Mouse (Mus musculus) heart, embryonic 16.5 days (tissue): Measurements from ENCODE around the gene Filip1. TPM values are rescaled to one million over a fixed set of nuclear protein-coding genes. Genes with fewer than 3 reads are reported as not detected.

Experiments used
- ATAC-seq: fragments of 200-750 bp; cut with Nextera tagmentation; replicated peaks from 2 replicates; pipeline ENCODE4 v1.8.0; 2017; ENCODE audit warnings: moderate number of reproducible peaks; ENCODE audit not compliant: insufficient read depth, low FRiP score; ENCODE audit errors: extremely low read depth
- H3K27ac ChIP-seq: fragments of 300-500 bp; sonication (generic); 2 replicates; pipeline ENCODE4 v1.5.1; 2014; ENCODE audit warnings: mild to moderate bottlenecking, low read length, control low read depth, moderate library complexity
- H3K27me3 ChIP-seq: fragments of 300-500 bp; sonication (generic); 2 replicates; pipeline ENCODE4 v1.6.1; 2014; ENCODE audit warnings: low read length, mixed read lengths; ENCODE audit not compliant: control insufficient read depth, insufficient read depth
- H3K36me3 ChIP-seq: fragments of 300-500 bp; sonication (generic); 2 replicates; pipeline ENCODE4 v1.6.1; 2014; ENCODE audit not compliant: control insufficient read depth, insufficient read depth
- H3K4me1 ChIP-seq: fragments of 300-500 bp; sonication (generic); 2 replicates; pipeline ENCODE4 v1.6.1; 2014; ENCODE audit warnings: low read length, mixed read lengths; ENCODE audit not compliant: control insufficient read depth, insufficient read depth
- H3K4me2 ChIP-seq: fragments of 300-500 bp; sonication (generic); 2 replicates; pipeline ENCODE4 v1.6.1; 2014; ENCODE audit warnings: low read depth, mild to moderate bottlenecking, control low read depth, low read length
- H3K4me3 ChIP-seq: fragments of 300-500 bp; sonication (generic); 2 replicates; pipeline ENCODE4 v1.5.1; 2014; ENCODE audit warnings: mild to moderate bottlenecking, control low read depth, low read length
- H3K9ac ChIP-seq: fragments of 300-500 bp; sonication (generic); 2 replicates; pipeline ENCODE4 v1.6.1; 2014; ENCODE audit warnings: low read length, control low read depth
- H3K9me3 ChIP-seq: fragments of 300-500 bp; sonication (generic); replicated peaks from 2 replicates; pipeline ENCODE4 v1.6.1; 2016; ENCODE audit warnings: low read length; ENCODE audit not compliant: control insufficient read depth
- WGBS: fragments of 180-500 bp; shearing (Covaris S2); extraction: QIAGEN DNeasy Blood & Tissue Kit; methylation state at CpG from one replicate; pipeline ENCODE4 v1.1.7; 2014; 5-methylcytosine and 5-hydroxymethylcytosine counted together
- polyA plus RNA-seq: library from polyadenylated mRNA; unstranded; fragments of >200 nt; fragmentation: Nextera tagmentation; extraction: Ambion mirVana; gene quantifications from 2 replicates; pipeline ENCODE4 v1.2.1, GENCODE M21; 2015

Gene Filip1
- polyA plus RNA-seq, 1 experiment from 2014 or later = 32.1 TPM

GRCm38 (mm10) chr9:79927156-79927870 is 85.3 kb downstream of the Filip1 start:
- H3K4me1 ChIP-seq = peaks cover 27% of the 10 kb centered on the region
- ATAC-seq = no peak
- H3K4me2 ChIP-seq = no peak overlapping the region
- H3K9ac ChIP-seq = peak overlapping the region; percentile 11
- no peaks in the 10 kb centered on the region for H3K36me3 ChIP-seq
- no peak overlapping the region for H3K4me3 ChIP-seq
- H3K27ac ChIP-seq = peak overlapping the region; percentile 80
- H3K27me3 ChIP-seq = no peaks in the 10 kb centered on the region
- WGBS = 77% methylated on average over 21 of the region's 21 CpGs
- H3K9me3 ChIP-seq = no peaks in the 10 kb centered on the region

- Histone ChIP-seq H3K9me3 (no peaks in the 10 kb centered on the region), H3K27ac (peak overlapping the region; percentile 80), H3K27me3 (no peaks in the 10 kb centered on the region), H3K4me3 (no peak overlapping the region), H3K36me3 (no peaks in the 10 kb centered on the region), H3K4me2 (no peak overlapping the region; the same call in 1 of the 2 replicates), H3K4me1 (peaks cover 34% of the 10 kb centered on the region), H3K9ac (peak overlapping the region; percentile 11)
- ATAC-seq = 0 out of 2 replicates have a peak, but pooled peaks have one; percentile 60
- WGBS = 48% methylated on average over 9 of the region's 9 CpGs
Measured at GRCm38 (mm10) chr9:79926464-79927155, 86.0 kb downstream of the Filip1 start.

GRCm38 (mm10) chr9:79925950-79926349 is 86.7 kb downstream of the Filip1 start:
- Histone ChIP-seq H3K27ac (peak overlapping the region; percentile 80), H3K9me3 (no peaks in the 10 kb centered on the region), H3K4me3 (no peak overlapping the region), H3K27me3 (no peaks in the 10 kb centered on the region), H3K9ac (no peak overlapping the region), H3K36me3 (no peaks in the 10 kb centered on the region), H3K4me2 (no peak overlapping the region), H3K4me1 (peaks cover 39% of the 10 kb centered on the region)
- ATAC-seq = no peak
- WGBS = 74% methylated on average over 4 of the region's 4 CpGs

- Histone ChIP-seq H3K27me3 (no peaks in the 10 kb centered on the region), H3K4me1 (peaks cover 65% of the 10 kb centered on the region), H3K4me3 (no peak overlapping the region), H3K27ac (no peak overlapping the region), H3K4me2 (no peak overlapping the region), H3K36me3 (no peaks in the 10 kb centered on the region), H3K9me3 (no peaks in the 10 kb centered on the region), H3K9ac (no peak overlapping the region)
- ATAC-seq = no peak
- WGBS = 39% methylated on average over 3 of the region's 3 CpGs
Measured at GRCm38 (mm10) chr9:79923262-79923661, 89.4 kb downstream of the Filip1 start.

GRCm38 (mm10) chr9:79922493-79922760 is 90.2 kb downstream of the Filip1 start:
- H3K27me3 ChIP-seq = no peaks in the 10 kb centered on the region
- H3K4me1 ChIP-seq = peaks cover 66% of the 10 kb centered on the region
- peak overlapping the region; percentile 34 for H3K4me2 ChIP-seq
- 65% methylated on average over 6 of the region's 6 CpGs for WGBS
- no peak for ATAC-seq
- no peaks in the 10 kb centered on the region for H3K36me3 ChIP-seq
- no peaks in the 10 kb centered on the region for H3K9me3 ChIP-seq
- H3K9ac ChIP-seq = peak overlapping the region; percentile 57
- no peak overlapping the region for H3K4me3 ChIP-seq
- H3K27ac ChIP-seq = peak overlapping the region; percentile 59

GRCm38 (mm10) chr9:79921701-79922492 is 90.8 kb downstream of the Filip1 start:
- Histone ChIP-seq H3K36me3 (no peaks in the 10 kb centered on the region), H3K9me3 (no peaks in the 10 kb centered on the region), H3K27me3 (no peaks in the 10 kb centered on the region), H3K4me1 (peaks cover 61% of the 10 kb centered on the region), H3K9ac (peak overlapping the region; percentile 57), H3K4me3 (no peak overlapping the region), H3K27ac (peak overlapping the region; percentile 70), H3K4me2 (peak overlapping the region; percentile 34)
- ATAC-seq = no peak
- WGBS = 24% methylated on average over 10 of the region's 10 CpGs

GRCm38 (mm10) chr9:79920540-79920933 is 92.1 kb downstream of the Filip1 start:
- no peak for ATAC-seq
- Histone ChIP-seq H3K9me3 (no peaks in the 10 kb centered on the region), H3K36me3 (peaks cover 3% of the 10 kb centered on the region; the same call in 1 of the 2 replicates), H3K27me3 (no peaks in the 10 kb centered on the region), H3K4me3 (no peak overlapping the region), H3K4me2 (peak overlapping the region; percentile 66), H3K4me1 (peaks cover 50% of the 10 kb centered on the region), H3K27ac (peak overlapping the region; percentile 94), H3K9ac (peak overlapping the region; percentile 58; the same call in 1 of the 2 replicates)
- WGBS = 41% methylated on average over 5 of the region's 5 CpGs

GRCm38 (mm10) chr9:79919750-79920539 is 92.7 kb downstream of the Filip1 start:
- H3K4me2 ChIP-seq = peak overlapping the region; percentile 66
- H3K9me3 ChIP-seq = no peaks in the 10 kb centered on the region
- H3K9ac ChIP-seq = peak overlapping the region; percentile 71
- H3K4me3 ChIP-seq = peak overlapping the region; percentile 32
- H3K27ac ChIP-seq = peak overlapping the region; percentile 94
- 16% methylated on average over 9 of the region's 9 CpGs for WGBS
- peaks cover 51% of the 10 kb centered on the region for H3K4me1 ChIP-seq
- peaks cover 3% of the 10 kb centered on the region; the same call in 1 of the 2 replicates for H3K36me3 ChIP-seq
- ATAC-seq = peak; percentile 59
- H3K27me3 ChIP-seq = no peaks in the 10 kb centered on the region
